Comparison of ENCODE assay signal across 8 mouse cellular contexts in the genomic region with DNA sequence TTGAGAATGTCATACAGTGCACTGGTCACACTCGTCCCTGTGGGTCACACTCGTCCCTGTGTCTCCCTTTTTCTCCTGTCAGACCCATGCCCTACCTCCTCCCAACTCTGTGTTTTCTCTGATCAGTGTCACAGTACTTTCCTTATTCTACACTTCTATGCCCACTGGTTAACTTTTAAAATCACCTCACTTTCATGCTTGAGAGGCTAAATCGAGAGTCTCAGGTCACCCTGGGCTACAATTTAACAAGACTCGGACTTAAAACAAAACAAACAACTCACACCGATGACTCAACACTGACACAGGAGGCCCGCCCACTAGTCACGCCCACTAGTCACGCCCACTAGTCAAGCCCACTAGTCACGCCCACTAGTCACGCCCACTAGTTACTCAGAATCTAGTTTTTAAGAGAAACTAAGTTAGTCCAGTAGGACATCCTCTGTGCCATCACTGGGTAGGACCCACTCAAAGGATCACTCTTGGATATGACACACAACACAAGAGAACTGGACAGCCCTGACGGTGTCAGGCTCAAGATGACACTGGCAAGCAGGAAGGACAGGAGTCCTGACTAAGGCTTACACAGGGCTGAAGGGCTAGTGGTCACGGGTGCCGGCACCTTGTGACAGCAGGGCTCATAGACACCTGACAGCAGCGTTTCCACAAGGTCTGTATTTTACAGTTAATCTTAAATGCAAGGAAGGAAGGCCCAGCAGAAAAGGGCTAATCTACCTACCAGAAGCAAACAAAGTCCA. TPM values are rescaled to one million over a fixed set of nuclear protein-coding genes. Genes with fewer than 3 reads are reported as not detected.
DNase-seq lines count a peak whose midpoint lies in the region; ATAC-seq and TF ChIP-seq lines count a peak whose summit lies in the region.

No protein-coding gene starts in this region.

- no peak overlapping the region for H3K27ac ChIP-seq in heart, embryonic 14.5 days (replicated peaks in 1 of 2; ENCODE audit: control insufficient read depth in 1 of 2, insufficient read depth in 1 of 2, low read depth in 2 of 2, low read length in 2 of 2)
- H3K27ac ChIP-seq in liver, embryonic 14.5 days, result peak overlapping the region; percentile 82

- no peak overlapping the region for H3K9ac ChIP-seq in heart, embryonic 14.5 days (ENCODE audit: low read length)
- peak overlapping the region; percentile 44 for H3K9ac ChIP-seq in liver, embryonic 14.5 days (replicated peaks)

- no peak overlapping the region for H3K4me2 ChIP-seq in heart, embryonic 14.5 days (ENCODE audit: low read length)
- H3K4me2 ChIP-seq in liver, embryonic 14.5 days (ENCODE audit: low read depth), result peak overlapping the region; percentile 57

- peaks cover 9 to 16% of the 10 kb centered on the region in 2 experiments for H3K4me1 ChIP-seq in heart, embryonic 14.5 days (ENCODE audit: control insufficient read depth in 2 of 2, insufficient read depth in 2 of 2, low read length in 2 of 2)
- H3K4me1 ChIP-seq in erythroblast, embryonic 14.5 days (ENCODE audit: control insufficient read depth), result peaks cover 75% of the 10 kb centered on the region
- peaks cover 31 to 44% of the 10 kb centered on the region in 2 experiments for H3K4me1 ChIP-seq in liver, embryonic 14.5 days (replicated peaks; ENCODE audit: control insufficient read depth in 2 of 2, insufficient read depth in 2 of 2, low read length in 1 of 2)

- no peak overlapping the region for H3K4me3 ChIP-seq in heart, embryonic 14.5 days (ENCODE audit: control insufficient read depth in 1 of 2, insufficient read depth in 1 of 2, low read depth in 1 of 2, low read length in 2 of 2)
- peak overlapping the region; percentile 47 for H3K4me3 ChIP-seq in erythroblast, embryonic 14.5 days (replicated peaks)
- peak overlapping the region; percentile 13 to 21; a peak in 2 of 4 replicates for H3K4me3 ChIP-seq in liver, embryonic 14.5 days (ENCODE audit: insufficient read depth in 1 of 2, low read depth in 2 of 2, low read length in 2 of 2)

- H3K9me3 ChIP-seq in heart, embryonic 14.5 days (ENCODE audit: control insufficient read depth, low read length), result no peaks in the 10 kb centered on the region
- peaks cover 2% of the 10 kb centered on the region; the same call in 1 of the 2 replicates for H3K9me3 ChIP-seq in erythroblast, embryonic 14.5 days (ENCODE audit: control insufficient read depth, low read length)
- H3K9me3 ChIP-seq in liver, embryonic 14.5 days (ENCODE audit: control insufficient read depth, low read length), result no peaks in the 10 kb centered on the region

- TF ChIP-seq CTCF in liver, embryonic 14.5 days (IDR thresholded peaks at IDR 0.05; ENCODE audit: low read depth), result no peak

- no peak for DNase-seq in heart, adult 9 months (ENCODE audit: low spot score in 2 of 2)
- DNase-seq in liver, embryonic 14.5 days (ENCODE audit: low read depth in 3 of 3, low spot score in 3 of 3), result peak in 2 of 3 experiments; percentile 81 to 87
- DNase-seq in splenic B cell, adult 2 months (ENCODE audit: low read depth, low spot score), result peak; percentile 43
- DNase-seq in frontal cortex, postnatal 25 days (ENCODE audit: low spot score in 2 of 2), result no peak
- no peak for DNase-seq in thymus, postnatal 4 days
- DNase-seq in layer of hippocampus, adult 8-10 months (ENCODE audit: low spot score in 2 of 2), result no peak

- H3K27me3 ChIP-seq in heart, embryonic 14.5 days (ENCODE audit: control insufficient read depth, insufficient read depth, low read length), result no peaks in the 10 kb centered on the region
- no peaks in the 10 kb centered on the region for H3K27me3 ChIP-seq in erythroblast, embryonic 14.5 days (ENCODE audit: control insufficient read depth)
- H3K27me3 ChIP-seq in liver, embryonic 14.5 days (ENCODE audit: control insufficient read depth, insufficient read depth, low read length), result no peaks in the 10 kb centered on the region
- no peaks in the 10 kb centered on the region for H3K27me3 ChIP-seq in splenic B cell, adult 2 months (ENCODE audit: control insufficient read depth, insufficient read depth, low read length, poor library complexity, severe bottlenecking)

- no peak for TF ChIP-seq EP300 in liver, embryonic 14.5 days (IDR thresholded peaks at IDR 0.05; ENCODE audit: low read depth)

- 61% methylated on average over 14 of the region's 14 CpGs for WGBS in heart, embryonic 14.5 days
- 32% methylated on average over 14 of the region's 14 CpGs for WGBS in liver, embryonic 14.5 days (ENCODE audit: insufficient replicate concordance)

- ATAC-seq in heart, embryonic 14.5 days (ENCODE audit: insufficient number of reproducible peaks, insufficient read depth, low FRiP score, low read depth), result 0 out of 2 replicates have a peak, but pooled peaks have one; percentile 18
- ATAC-seq in liver, embryonic 14.5 days (ENCODE audit: insufficient read depth), result peak; percentile 77

- peaks cover 38% of the 10 kb centered on the region for H3K36me3 ChIP-seq in heart, embryonic 14.5 days (ENCODE audit: control insufficient read depth, insufficient read depth, low read length)
- H3K36me3 ChIP-seq in erythroblast, embryonic 14.5 days (ENCODE audit: control insufficient read depth), result peaks cover 99% of the 10 kb centered on the region
- peaks cover 49% of the 10 kb centered on the region for H3K36me3 ChIP-seq in liver, embryonic 14.5 days (replicated peaks; ENCODE audit: control insufficient read depth, insufficient read depth, low read depth)
- H3K36me3 ChIP-seq in splenic B cell, adult 2 months (ENCODE audit: control insufficient read depth, insufficient read depth, low read length, poor library complexity, severe bottlenecking), result no peaks in the 10 kb centered on the region; the same call in 1 of the 2 replicates

RNA-seq across cellular contexts. Expression of a gene that starts 10.9 kb away (rescaled TPM):
- polyA plus RNA-seq in heart, embryonic 14.5 days (2014; fragmentation: Nextera tagmentation; extraction: Ambion mirVana), result not detected in 2 replicates
- not detected in 2 replicates for polyA plus RNA-seq in erythroblast, embryonic 14.5 days (2012)
- polyA plus RNA-seq in liver, embryonic 14.5 days (2012; rRNA removed), result 0.01 TPM in 1 of 2 replicates, not detected in the other
- polyA plus RNA-seq in liver, embryonic 14.5 days (2014; fragmentation: Nextera tagmentation; extraction: Ambion mirVana), result 0.05 TPM in 1 of 2 replicates, not detected in the other
- total RNA-seq in layer of hippocampus, adult 8-10 months (2022), result not detected

RNA-seq across cellular contexts. Expression of a gene that starts 13.8 kb away (rescaled TPM):
- 12.7 and 14.1 TPM in 2 replicates for polyA plus RNA-seq in heart, embryonic 14.5 days (2014; fragmentation: Nextera tagmentation; extraction: Ambion mirVana)
- 1.8 and 2.7 TPM in 2 replicates for polyA plus RNA-seq in erythroblast, embryonic 14.5 days (2012)
- 38.4 and 40.8 TPM in 2 replicates for polyA plus RNA-seq in liver, embryonic 14.5 days (2012; rRNA removed)
- 37.7 and 38.4 TPM in 2 replicates for polyA plus RNA-seq in liver, embryonic 14.5 days (2014; fragmentation: Nextera tagmentation; extraction: Ambion mirVana)
- total RNA-seq in layer of hippocampus, adult 8-10 months (2022), result 10 to 100 TPM; 54.1 to 68.5 (median 60.4) TPM

RNA-seq across cellular contexts. Expression of a gene that starts 46.8 kb away (rescaled TPM):
- not detected in 2 replicates for polyA plus RNA-seq in heart, embryonic 14.5 days (2014; fragmentation: Nextera tagmentation; extraction: Ambion mirVana)
- not detected in 2 replicates for polyA plus RNA-seq in erythroblast, embryonic 14.5 days (2012)
- not detected in 2 replicates for polyA plus RNA-seq in liver, embryonic 14.5 days (2012; rRNA removed)
- not detected in 2 replicates for polyA plus RNA-seq in liver, embryonic 14.5 days (2014; fragmentation: Nextera tagmentation; extraction: Ambion mirVana)
- total RNA-seq in layer of hippocampus, adult 8-10 months (2022), result not detected

RNA-seq across cellular contexts. Expression of a gene that starts 57.7 kb away (rescaled TPM):
- 12.8 and 13.6 TPM in 2 replicates for polyA plus RNA-seq in heart, embryonic 14.5 days (2014; fragmentation: Nextera tagmentation; extraction: Ambion mirVana)
- polyA plus RNA-seq in erythroblast, embryonic 14.5 days (2012), result 0.62 and 1.0 TPM in 2 replicates
- polyA plus RNA-seq in liver, embryonic 14.5 days (2012; rRNA removed), result 15.2 and 18.1 TPM in 2 replicates
- 9.5 and 10.6 TPM in 2 replicates for polyA plus RNA-seq in liver, embryonic 14.5 days (2014; fragmentation: Nextera tagmentation; extraction: Ambion mirVana)
- total RNA-seq in layer of hippocampus, adult 8-10 months (2022), result 10 to 100 TPM; 57.2 to 67.6 (median 62.7) TPM

RNA-seq across cellular contexts. Expression of a gene that starts 58.1 kb away (rescaled TPM):
- polyA plus RNA-seq in heart, embryonic 14.5 days (2014; fragmentation: Nextera tagmentation; extraction: Ambion mirVana), result not detected in 2 replicates
- not detected in 2 replicates for polyA plus RNA-seq in erythroblast, embryonic 14.5 days (2012)
- polyA plus RNA-seq in liver, embryonic 14.5 days (2012; rRNA removed), result not detected in 2 replicates
- 0.11 TPM in 1 of 2 replicates, not detected in the other for polyA plus RNA-seq in liver, embryonic 14.5 days (2014; fragmentation: Nextera tagmentation; extraction: Ambion mirVana)
- 1 to 10 TPM in 2 of 4 experiments, under 1 TPM in 1, not detected in 1; 0.94 to 1.2 (median 1.1) TPM for total RNA-seq in layer of hippocampus, adult 8-10 months (2022)

Comparison
In these comparisons a context has a peak if more than half of its experiments do, and no peak if none do; other contexts are left out.
1. H3K4me3 ChIP-seq: peak in erythroblast, embryonic 14.5 days (single experiment) and liver, embryonic 14.5 days (2 of 2); none in heart, embryonic 14.5 days (0 of 2).
2. DNase-seq: peak in liver, embryonic 14.5 days (2 of 3) and splenic B cell, adult 2 months (single experiment); none in heart, adult 9 months (0 of 2), frontal cortex, postnatal 25 days (0 of 2), thymus, postnatal 4 days (single experiment) and layer of hippocampus, adult 8-10 months (0 of 2).